Mouse (Mus musculus): Measurements from ENCODE around the gene Syt16.

Syt16 gene

DNA sequence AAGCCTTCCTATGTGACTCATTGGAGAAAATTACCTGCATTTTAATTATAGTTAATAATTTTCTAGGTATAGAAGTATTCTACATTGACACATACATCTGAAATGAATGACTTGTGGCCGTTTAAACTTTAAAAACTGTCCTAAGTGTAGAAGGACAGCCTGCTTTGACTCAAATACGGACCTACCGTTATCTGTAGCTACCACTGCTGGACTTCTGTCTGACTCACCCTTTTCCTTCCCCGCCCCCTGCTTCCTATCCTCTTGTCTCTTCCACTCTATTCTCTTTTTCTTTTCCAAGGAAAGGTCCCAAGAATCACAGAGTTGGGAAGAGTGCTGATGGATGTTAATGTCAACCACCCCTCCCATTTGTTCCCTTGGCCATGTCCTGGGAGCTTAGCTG lies 222.4 kb downstream of the Syt16 start:
- no peak for DNase-seq (ENCODE audit: low spot score)

DNA sequence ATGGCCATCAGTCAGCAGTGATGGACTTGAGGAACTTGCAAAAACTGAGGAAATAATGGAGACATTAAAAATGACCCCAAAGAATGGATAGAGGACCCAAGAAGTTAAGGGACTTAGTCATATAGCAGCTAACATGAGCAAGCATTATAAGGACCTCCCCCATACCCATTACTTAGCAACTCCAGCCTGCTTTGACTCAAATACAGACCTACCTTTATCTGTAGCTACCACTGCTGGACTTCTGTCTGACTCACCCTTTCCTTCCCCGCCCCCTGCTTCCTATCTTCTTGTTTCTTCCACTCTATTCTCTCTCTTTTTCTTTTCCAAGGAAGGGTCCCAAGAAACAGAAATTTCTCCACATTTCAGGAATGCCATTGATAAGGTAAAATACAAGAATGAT lies 223.2 kb downstream of the Syt16 start:
- no peak for DNase-seq (ENCODE audit: low spot score)

DNA sequence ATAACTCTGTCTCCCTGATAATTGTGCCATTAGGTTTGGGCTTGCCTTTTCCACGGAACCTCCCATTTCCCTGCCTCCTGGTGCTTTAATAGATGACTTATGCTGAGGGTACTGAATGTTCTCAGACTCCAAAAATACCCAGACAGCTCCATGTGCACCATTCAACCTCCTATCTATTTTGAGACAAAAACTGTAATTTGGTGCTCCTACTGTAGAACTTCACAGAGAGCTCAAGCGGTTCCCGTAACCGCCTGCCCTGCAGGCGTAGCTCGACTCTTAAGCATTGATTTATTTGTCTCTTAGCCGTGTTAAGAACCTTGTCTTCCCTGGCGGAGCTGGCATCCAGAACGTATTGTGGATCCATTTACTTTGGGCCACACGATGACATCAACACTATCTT lies 233.3 kb downstream of the Syt16 start:
- no peak for DNase-seq (ENCODE audit: low spot score)

DNA sequence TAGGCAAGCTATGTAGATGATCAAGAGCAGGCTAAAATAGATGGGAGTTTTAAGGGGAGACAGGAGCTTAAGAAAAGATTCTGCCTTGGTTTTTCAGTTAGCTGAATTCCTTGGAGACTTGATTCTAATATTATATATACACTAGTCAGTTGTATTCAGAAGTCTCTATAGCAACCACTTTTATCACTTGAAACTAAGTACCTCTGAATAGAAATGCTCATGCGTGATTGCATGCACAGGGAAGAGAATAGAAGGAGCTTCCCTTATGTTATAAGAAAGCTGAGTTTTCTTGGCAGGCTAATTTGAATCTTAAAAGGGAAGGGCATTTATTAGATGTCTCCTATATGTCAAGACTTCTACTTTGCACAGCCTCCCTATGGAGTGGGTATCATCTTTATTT lies 235.4 kb downstream of the Syt16 start:
- no peak for DNase-seq (ENCODE audit: low spot score)

DNA sequence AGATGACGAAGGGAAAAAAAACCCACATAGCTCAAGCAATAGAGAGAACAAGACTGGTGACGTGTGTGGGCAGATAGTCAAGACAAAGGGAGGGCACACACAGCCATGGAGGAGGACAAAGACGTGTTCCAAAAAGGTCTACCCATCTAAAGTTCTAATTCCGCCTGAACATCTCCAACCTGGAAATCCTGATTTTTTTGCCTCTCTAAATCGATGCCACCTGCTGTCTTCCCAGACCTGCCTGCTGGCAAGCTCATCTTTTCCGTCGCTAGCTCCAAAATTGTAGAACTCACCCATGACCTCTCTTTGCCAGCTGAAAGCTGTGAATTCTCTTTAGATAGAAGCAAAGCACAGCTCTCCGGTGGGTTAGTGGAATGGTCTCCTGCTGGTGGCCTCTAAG lies 238.7 kb downstream of the Syt16 start:
- no peak for DNase-seq (ENCODE audit: low spot score)

GRCm38 (mm10) chr12:74238056-74238455 lies 240.6 kb downstream of the Syt16 start:
- no peak for DNase-seq (ENCODE audit: low spot score)

DNA sequence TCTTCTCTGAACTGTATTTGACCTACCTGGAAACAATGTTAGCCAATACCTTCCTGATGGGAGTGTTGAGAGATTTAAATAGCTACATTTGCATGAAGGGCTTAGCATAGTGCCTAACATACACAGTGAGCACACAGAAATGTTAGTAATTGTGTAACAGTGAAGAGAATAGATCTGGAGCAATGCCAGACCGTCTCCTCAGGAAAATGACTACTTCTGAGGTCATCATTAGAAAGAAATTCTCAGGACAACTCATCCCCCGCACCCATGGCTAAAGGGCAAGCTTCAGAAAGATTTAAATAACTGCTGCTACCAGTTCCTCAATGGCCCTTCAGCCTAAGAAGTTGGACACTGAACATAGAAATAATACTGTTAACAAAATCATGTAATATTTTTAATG lies 241.3 kb downstream of the Syt16 start:
- DNase-seq (ENCODE audit: low spot score), result no peak

- DNase-seq (ENCODE audit: low spot score), result no peak
These were observed 267.4 kb downstream of the Syt16 start for GRCm38 (mm10) chr12:74264846-74265245.

GRCm38 (mm10) chr12:74267049-74267448 lies 269.6 kb downstream of the Syt16 start:
- DNase-seq (ENCODE audit: low spot score), result no peak

DNA sequence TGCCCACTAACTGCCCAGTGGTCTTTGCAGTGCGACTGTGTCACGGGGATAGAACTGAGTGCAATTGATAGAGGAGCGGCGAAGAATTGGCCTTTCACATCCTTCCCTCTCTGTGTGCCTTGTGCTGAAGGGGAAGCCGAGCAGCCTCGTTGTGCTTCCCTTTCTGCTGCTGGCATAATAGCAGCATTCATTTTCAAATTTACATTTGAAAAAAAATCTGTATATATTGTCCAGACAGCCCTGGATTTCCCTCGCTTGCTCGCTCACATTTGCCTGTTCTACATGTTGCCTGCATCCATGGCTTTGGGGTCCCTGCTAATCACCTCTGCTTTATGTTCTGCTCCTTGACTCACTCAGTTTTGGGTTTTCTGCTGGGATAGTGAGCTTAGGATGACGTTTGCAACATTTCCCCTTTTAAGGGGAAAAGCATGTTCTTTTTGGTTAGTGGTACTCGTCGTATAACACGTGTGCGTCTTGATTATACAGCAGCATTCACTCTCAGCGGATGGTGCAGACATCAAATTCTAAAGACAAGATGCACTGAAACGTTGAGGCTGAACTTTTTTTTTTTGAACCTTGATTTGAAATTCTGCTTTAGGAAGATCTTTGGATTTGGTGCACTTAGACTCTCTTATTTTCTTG lies 271.3 kb downstream of the Syt16 start:
- no peak for DNase-seq (ENCODE audit: low spot score)

DNA sequence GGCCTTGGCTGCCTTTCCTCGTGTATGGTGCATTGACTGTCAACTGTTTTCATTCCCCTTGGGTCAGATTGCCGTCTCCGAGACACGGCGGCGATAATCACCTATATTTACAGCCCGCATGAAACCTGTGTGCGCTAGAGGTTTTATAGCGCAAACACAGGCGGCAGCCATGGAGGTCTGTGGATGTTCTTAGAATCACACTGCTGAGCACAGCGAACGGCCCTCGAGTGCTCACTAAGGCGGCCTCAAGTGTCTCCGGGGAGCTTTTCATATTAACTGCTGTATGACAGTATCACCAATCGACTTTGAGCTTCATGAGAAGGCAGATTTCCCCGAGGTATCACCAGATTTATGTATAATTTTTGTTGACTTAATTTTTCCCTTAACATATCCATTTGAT lies 275.1 kb downstream of the Syt16 start:
- no peak for DNase-seq (ENCODE audit: low spot score)

DNA sequence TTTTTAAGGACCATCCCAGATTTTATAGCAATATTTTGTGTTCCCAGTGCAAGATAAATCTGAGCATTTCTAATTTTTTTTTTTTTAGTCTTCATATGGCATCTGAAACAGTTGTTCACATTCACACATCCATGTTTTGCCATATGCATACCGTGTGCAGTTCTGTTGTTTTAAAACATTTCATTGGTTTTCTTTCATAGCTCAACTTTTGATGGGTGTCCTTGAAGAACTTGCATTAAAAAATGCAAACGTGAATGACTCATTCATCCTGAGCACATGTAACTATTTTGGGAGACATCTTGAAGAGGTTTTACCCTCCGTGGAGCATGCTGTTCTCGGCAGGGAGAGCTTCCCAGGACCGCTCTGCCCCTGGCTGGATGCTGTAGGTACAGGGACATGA lies 279.8 kb downstream of the Syt16 start:
- no peak for DNase-seq (ENCODE audit: low spot score)

DNA sequence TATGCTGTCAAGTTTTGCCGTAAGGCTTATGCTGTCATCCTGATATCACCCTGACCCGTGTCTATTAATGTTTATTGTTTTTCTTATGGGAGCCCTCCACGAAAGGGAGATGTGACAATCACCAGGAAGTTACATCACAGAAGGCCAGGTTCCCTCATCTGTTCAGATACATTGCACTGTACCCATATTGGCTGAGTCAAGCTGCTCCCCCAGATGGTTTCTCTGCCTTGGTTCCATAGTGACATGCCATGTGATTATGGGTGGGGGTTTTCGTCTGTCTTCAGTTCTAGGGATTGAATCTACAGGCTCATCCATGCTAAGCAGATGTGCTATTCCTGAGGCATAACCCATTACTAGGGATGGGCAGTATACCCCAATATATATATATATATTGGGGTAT lies 283.9 kb downstream of the Syt16 start:
- no peak for DNase-seq (ENCODE audit: low spot score)

- no peak for DNase-seq (ENCODE audit: low spot score)
These were observed 285.4 kb downstream of the Syt16 start for GRCm38 (mm10) chr12:74282846-74283245.

DNA sequence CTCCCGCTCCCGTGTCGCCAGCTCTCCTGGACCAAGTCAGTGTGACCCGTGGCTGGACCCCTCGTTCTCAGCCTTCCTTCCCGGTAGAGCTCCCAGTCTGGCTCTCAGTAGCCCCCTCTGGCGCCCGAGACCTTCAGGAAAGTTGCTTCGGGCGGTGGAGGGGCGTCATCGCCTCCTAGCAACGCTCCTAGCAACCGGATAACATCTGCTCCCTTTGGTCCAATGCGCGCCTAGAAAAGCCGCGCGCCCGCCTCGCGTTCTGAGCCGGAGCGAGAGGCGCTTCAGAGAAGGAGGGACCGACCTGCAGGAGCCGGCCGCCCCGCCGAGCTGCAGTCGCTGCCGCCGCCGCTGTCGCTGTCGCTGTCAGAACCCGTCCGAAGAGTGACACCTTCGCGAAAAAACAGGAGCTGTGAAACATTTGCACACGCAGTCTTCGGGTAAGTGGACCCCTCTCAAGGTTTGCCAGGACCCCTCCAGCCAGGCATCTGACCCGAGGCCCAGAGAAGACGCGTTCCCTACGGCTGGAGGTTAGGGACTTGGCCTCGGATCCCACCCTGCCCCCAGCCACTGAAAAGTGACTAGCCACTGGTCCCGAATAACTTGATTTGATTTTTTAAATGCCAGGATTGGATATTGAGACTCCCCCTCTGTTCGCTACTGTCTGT lies 286.7 kb downstream of the Syt16 start:
- DNase-seq (ENCODE audit: low spot score), result peak; percentile 32

DNA sequence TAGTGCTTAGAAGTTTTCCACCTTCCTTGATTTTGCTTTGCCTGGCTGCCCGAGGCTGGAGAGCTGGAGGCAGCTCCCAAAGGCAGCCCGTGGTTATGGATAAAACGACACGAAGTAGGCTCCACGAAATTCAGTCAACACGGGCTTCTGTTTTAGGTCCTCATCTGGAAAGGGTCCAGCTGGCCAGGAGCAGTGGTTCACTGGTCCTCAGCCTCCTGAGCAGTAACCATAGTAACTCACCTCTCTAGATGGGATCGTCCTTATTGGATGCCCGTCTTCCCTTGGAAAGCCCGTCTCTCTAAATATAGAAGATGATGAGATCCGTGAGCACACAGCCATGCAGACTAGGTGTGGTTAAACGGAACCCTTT lies 287.2 kb downstream of the Syt16 start:
- DNase-seq (ENCODE audit: low spot score), result no peak

DNA sequence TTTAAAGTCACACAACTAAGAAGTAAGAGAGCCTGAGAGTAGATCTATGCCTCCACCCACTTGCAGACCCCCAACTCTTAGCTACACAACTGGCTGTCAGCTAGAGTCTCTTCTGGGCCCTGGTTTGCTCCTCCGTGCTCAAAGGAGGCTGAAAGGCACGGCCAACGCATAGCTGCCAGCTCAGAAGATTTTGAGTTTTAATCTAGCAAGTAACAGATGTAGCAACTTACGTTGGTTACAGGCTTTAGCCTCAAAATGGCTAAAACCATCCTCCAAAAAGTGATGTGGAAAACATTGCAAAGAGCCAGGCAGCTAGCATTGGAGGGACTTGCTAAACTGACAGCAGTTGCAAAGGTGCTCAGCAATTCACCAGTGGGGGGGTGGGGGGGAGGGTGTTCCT lies 293.5 kb downstream of the Syt16 start:
- no peak for DNase-seq (ENCODE audit: low spot score)

GRCm38 (mm10) chr12:74293624-74294023 lies 296.2 kb downstream of the Syt16 start:
- no peak for DNase-seq (ENCODE audit: low spot score)

GRCm38 (mm10) chr12:74296374-74296773 lies 298.9 kb downstream of the Syt16 start:
- DNase-seq (ENCODE audit: low spot score), result no peak

DNA sequence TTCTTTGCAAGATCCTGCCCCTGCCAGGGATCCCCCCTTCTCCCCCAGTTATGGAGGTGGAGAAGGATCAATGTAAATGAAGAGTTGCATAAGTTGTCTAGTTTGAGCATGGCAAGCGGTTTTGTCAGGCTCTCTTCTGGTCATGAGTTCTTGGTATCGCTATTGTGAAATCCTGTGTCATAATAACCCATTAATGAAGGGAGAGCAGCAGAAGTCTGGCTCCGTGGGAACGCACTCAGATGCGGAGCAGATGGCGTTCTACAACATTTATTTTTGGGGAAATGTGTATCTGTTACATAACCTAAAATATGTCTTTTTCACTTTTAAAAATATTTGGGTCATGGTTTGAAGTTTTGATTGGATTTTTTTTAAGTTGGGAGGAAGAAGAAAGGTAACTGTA lies 304.1 kb downstream of the Syt16 start:
- DNase-seq (ENCODE audit: low spot score), result no peak

GRCm38 (mm10) chr12:74303418-74304294 lies 306.2 kb downstream of the Syt16 start:
- no peak for DNase-seq (ENCODE audit: low spot score)

- no peak for DNase-seq (ENCODE audit: low spot score)
These were observed 315.1 kb downstream of the Syt16 start for GRCm38 (mm10) chr12:74312611-74313010.

DNA sequence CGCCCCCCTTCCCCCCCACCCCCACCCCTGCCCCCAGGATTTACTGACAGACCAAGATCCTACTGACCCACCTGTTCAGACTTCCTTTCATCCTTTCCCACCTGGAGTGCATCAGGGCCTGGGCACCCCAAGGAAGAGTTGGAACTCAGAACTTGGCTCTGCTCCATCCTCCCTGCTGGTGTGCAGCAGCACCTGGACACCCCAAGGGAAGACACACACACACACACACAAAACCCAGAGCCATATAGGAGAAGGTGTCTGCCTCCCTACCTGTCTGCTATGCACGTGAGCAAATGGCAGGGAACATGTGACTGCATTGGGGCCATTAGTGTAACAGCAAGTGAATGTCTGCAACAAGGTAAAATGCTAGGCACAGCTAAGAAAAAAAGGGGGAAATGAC lies 317.8 kb downstream of the Syt16 start:
- no peak for DNase-seq (ENCODE audit: low spot score)

Measured in urinary bladder, postnatal 10 days (tissue).